Mouse (Mus musculus): ENCODE results near the gene Leng9. TPM values are rescaled to one million over a fixed set of nuclear protein-coding genes. Genes with fewer than 3 reads are reported as not detected.

Leng9 gene
- total RNA-seq, 2 experiments from 2014 or later: 2.1 to 2.3 TPM

- DNase-seq: no peak
- intact Hi-C loops (cut with DNase I; ENCODE audit: low total_unique reads): no loop called here
Observed at GRCm38 (mm10) chr7:4127894-4128293, 22.3 kb downstream of the Leng9 start.

- no peak for DNase-seq
- intact Hi-C loops (cut with DNase I; ENCODE audit: low total_unique reads): no loop called here
Observed at GRCm38 (mm10) chr7:4126992-4127785, 23.0 kb downstream of the Leng9 start.

- DNase-seq: no peak
- intact Hi-C loops (cut with DNase I; ENCODE audit: low total_unique reads): no loop called here
Observed at GRCm38 (mm10) chr7:4125306-4125705, 24.9 kb downstream of the Leng9 start.

GRCm38 (mm10) chr7:4124856-4125255 is 25.3 kb downstream of the Leng9 start:
- intact Hi-C loops (cut with DNase I; ENCODE audit: low total_unique reads): no loop called here
- DNase-seq: no peak

GRCm38 (mm10) chr7:4124315-4124759 is 25.8 kb downstream of the Leng9 start:
- DNase-seq: no peak

GRCm38 (mm10) chr7:4123732-4124131 is 26.4 kb downstream of the Leng9 start:
- peak; percentile 70 for DNase-seq
- intact Hi-C loops (cut with DNase I; ENCODE audit: low total_unique reads): no loop called here

More at GRCm38 (mm10) chr7:4124315-4124759, 25.8 kb downstream of the Leng9 start:
- intact Hi-C loops (cut with DNase I; ENCODE audit: low total_unique reads): no loop called here

- intact Hi-C loops (cut with DNase I; ENCODE audit: low total_unique reads): no loop called here
- no peak for DNase-seq
Observed at GRCm38 (mm10) chr7:4122783-4123182, 27.4 kb downstream of the Leng9 start.

- intact Hi-C loops (cut with DNase I; ENCODE audit: low total_unique reads): no loop called here
- no peak for DNase-seq
Observed at GRCm38 (mm10) chr7:4122076-4122768, 28.0 kb downstream of the Leng9 start.

GRCm38 (mm10) chr7:4119976-4120921 is 29.9 kb downstream of the Leng9 start:
- DNase-seq: no peak
- intact Hi-C loops (cut with DNase I; ENCODE audit: low total_unique reads): no loop called here

- DNase-seq: no peak
Observed at GRCm38 (mm10) chr7:4119344-4119902, 30.8 kb downstream of the Leng9 start, which contains the start of gene Ttyh1. Gene Ttyh1, plus strand, starts transcription at chr7:4119408.

GRCm38 (mm10) chr7:4117050-4117814 is 32.9 kb downstream of the Leng9 start:
- intact Hi-C loops (cut with DNase I; ENCODE audit: low total_unique reads): no loop called here
- DNase-seq: no peak

More at GRCm38 (mm10) chr7:4119344-4119902, 30.8 kb downstream of the Leng9 start, which contains the start of gene Ttyh1:
- intact Hi-C loops (cut with DNase I; ENCODE audit: low total_unique reads): no loop called here

- DNase-seq: no peak
Observed at GRCm38 (mm10) chr7:4111766-4112165, 38.4 kb downstream of the Leng9 start.

GRCm38 (mm10) chr7:4103411-4103810 is 46.8 kb downstream of the Leng9 start:
- intact Hi-C loops (cut with DNase I; ENCODE audit: low total_unique reads): no loop called here
- DNase-seq: no peak

More at GRCm38 (mm10) chr7:4111766-4112165, 38.4 kb downstream of the Leng9 start:
- intact Hi-C loops (cut with DNase I; ENCODE audit: low total_unique reads): no loop called here

GRCm38 (mm10) chr7:4101144-4101543 is 49.0 kb downstream of the Leng9 start:
- DNase-seq: no peak
- intact Hi-C loops (cut with DNase I; ENCODE audit: low total_unique reads): no loop called here

GRCm38 (mm10) chr7:4098832-4099231 is 51.3 kb downstream of the Leng9 start:
- intact Hi-C loops (cut with DNase I; ENCODE audit: low total_unique reads): no loop called here
- no peak for DNase-seq

- no peak for DNase-seq
- intact Hi-C loops (cut with DNase I; ENCODE audit: low total_unique reads): no loop called here
Observed at GRCm38 (mm10) chr7:4098301-4098700, 51.9 kb downstream of the Leng9 start.

Data from gastrocnemius, postnatal 14 days (tissue).